Mouse (Mus musculus): ENCODE measurements around the gene Gm20388. TPM values are rescaled to one million over a fixed set of nuclear protein-coding genes. Genes with fewer than 3 reads are reported as not detected.

Gene Gm20388
- polyA plus RNA-seq, 1 experiment from 2014 or later = not detected

- Histone ChIP-seq H3K9ac (no peak overlapping the region), H3K27ac (replicated peaks) (no peak overlapping the region), H3K4me3 (no peak overlapping the region), H3K9me3 (no peaks in the 10 kb centered on the region), H3K27me3 (replicated peaks) (peaks cover 70% of the 10 kb centered on the region), H3K36me3 (no peaks in the 10 kb centered on the region), H3K4me1 (peaks cover 12% of the 10 kb centered on the region), H3K4me2 (no peak overlapping the region)
- no peak for ATAC-seq (ENCODE audit: extremely low read depth, insufficient number of reproducible peaks, low FRiP score, low TSS enrichment)
- WGBS = 60% methylated on average over 10 of the region's 10 CpGs
These were observed 1119.9 kb downstream of the Gm20388 start for GRCm38 (mm10) chr8:121030496-121031040.

GRCm38 (mm10) chr8:121033299-121034013 is 1122.8 kb downstream of the Gm20388 start:
- Histone ChIP-seq H3K4me2 (no peak overlapping the region), H3K9ac (no peak overlapping the region), H3K4me1 (peaks cover under 1% of the 10 kb centered on the region; the same call in 1 of the 2 replicates), H3K27ac (replicated peaks) (no peak overlapping the region), H3K9me3 (no peaks in the 10 kb centered on the region), H3K4me3 (no peak overlapping the region), H3K27me3 (replicated peaks) (peaks cover 66% of the 10 kb centered on the region), H3K36me3 (no peaks in the 10 kb centered on the region)
- 72% methylated on average over 20 of the region's 20 CpGs for WGBS
- no peak for ATAC-seq (ENCODE audit: extremely low read depth, insufficient number of reproducible peaks, low FRiP score, low TSS enrichment)

GRCm38 (mm10) chr8:121035611-121036010 is 1125.0 kb downstream of the Gm20388 start:
- no peaks in the 10 kb centered on the region for H3K4me1 ChIP-seq
- WGBS = 66% methylated on average over 8 of the region's 8 CpGs
- no peak overlapping the region for H3K4me2 ChIP-seq
- ATAC-seq (ENCODE audit: extremely low read depth, insufficient number of reproducible peaks, low FRiP score, low TSS enrichment) = no peak
- H3K9ac ChIP-seq = no peak overlapping the region
- no peak overlapping the region for H3K4me3 ChIP-seq
- H3K27me3 ChIP-seq (replicated peaks) = peaks cover 68% of the 10 kb centered on the region
- no peaks in the 10 kb centered on the region for H3K36me3 ChIP-seq
- no peaks in the 10 kb centered on the region for H3K9me3 ChIP-seq
- H3K27ac ChIP-seq (replicated peaks) = no peak overlapping the region

GRCm38 (mm10) chr8:121043719-121044440 is 1133.2 kb downstream of the Gm20388 start:
- Histone ChIP-seq H3K36me3 (no peaks in the 10 kb centered on the region), H3K4me3 (no peak overlapping the region), H3K4me2 (no peak overlapping the region), H3K9me3 (no peaks in the 10 kb centered on the region), H3K4me1 (no peaks in the 10 kb centered on the region), H3K27me3 (replicated peaks) (peaks cover 50% of the 10 kb centered on the region), H3K9ac (no peak overlapping the region), H3K27ac (replicated peaks) (no peak overlapping the region)
- ATAC-seq (ENCODE audit: extremely low read depth, insufficient number of reproducible peaks, low FRiP score, low TSS enrichment) = no peak
- 50% methylated on average over 19 of the region's 19 CpGs for WGBS

GRCm38 (mm10) chr8:121047441-121047840 is 1136.8 kb downstream of the Gm20388 start:
- WGBS = 63% methylated on average over 9 of the region's 9 CpGs
- ATAC-seq (ENCODE audit: extremely low read depth, insufficient number of reproducible peaks, low FRiP score, low TSS enrichment) = no peak
- Histone ChIP-seq H3K9me3 (no peaks in the 10 kb centered on the region), H3K27ac (replicated peaks) (no peak overlapping the region), H3K36me3 (no peaks in the 10 kb centered on the region), H3K4me2 (no peak overlapping the region), H3K4me1 (no peaks in the 10 kb centered on the region), H3K4me3 (no peak overlapping the region), H3K27me3 (replicated peaks) (peaks cover 52% of the 10 kb centered on the region), H3K9ac (no peak overlapping the region)

- Histone ChIP-seq H3K36me3 (no peaks in the 10 kb centered on the region), H3K4me1 (no peaks in the 10 kb centered on the region), H3K9me3 (peaks cover 9% of the 10 kb centered on the region; the same call in 1 of the 2 replicates), H3K27ac (replicated peaks) (no peak overlapping the region), H3K27me3 (replicated peaks) (peaks cover 83% of the 10 kb centered on the region), H3K9ac (no peak overlapping the region), H3K4me3 (no peak overlapping the region), H3K4me2 (no peak overlapping the region)
- 67% methylated on average over 9 of the region's 9 CpGs for WGBS
- ATAC-seq (ENCODE audit: extremely low read depth, insufficient number of reproducible peaks, low FRiP score, low TSS enrichment) = no peak
These were observed 1147.4 kb downstream of the Gm20388 start for GRCm38 (mm10) chr8:121058081-121058480.

GRCm38 (mm10) chr8:121059098-121059497 is 1148.5 kb downstream of the Gm20388 start:
- Histone ChIP-seq H3K9me3 (peaks cover 9% of the 10 kb centered on the region; the same call in 1 of the 2 replicates), H3K9ac (no peak overlapping the region), H3K4me1 (no peaks in the 10 kb centered on the region), H3K27ac (replicated peaks) (no peak overlapping the region), H3K4me2 (no peak overlapping the region), H3K27me3 (replicated peaks) (peaks cover 91% of the 10 kb centered on the region), H3K4me3 (no peak overlapping the region), H3K36me3 (no peaks in the 10 kb centered on the region)
- WGBS = 76% methylated on average over 7 of the region's 7 CpGs
- ATAC-seq (ENCODE audit: extremely low read depth, insufficient number of reproducible peaks, low FRiP score, low TSS enrichment) = no peak

- Histone ChIP-seq H3K9ac (no peak overlapping the region), H3K27me3 (replicated peaks) (peaks cover 89% of the 10 kb centered on the region), H3K4me3 (no peak overlapping the region), H3K27ac (replicated peaks) (no peak overlapping the region), H3K9me3 (peaks cover 9% of the 10 kb centered on the region; the same call in 1 of the 2 replicates), H3K4me2 (no peak overlapping the region), H3K36me3 (no peaks in the 10 kb centered on the region), H3K4me1 (no peaks in the 10 kb centered on the region)
- 90% methylated on average over 6 of the region's 6 CpGs for WGBS
- no peak for ATAC-seq (ENCODE audit: extremely low read depth, insufficient number of reproducible peaks, low FRiP score, low TSS enrichment)
These were observed 1151.9 kb downstream of the Gm20388 start for GRCm38 (mm10) chr8:121062521-121062920.

GRCm38 (mm10) chr8:121063649-121064048 is 1153.0 kb downstream of the Gm20388 start:
- H3K27ac ChIP-seq (replicated peaks) = no peak overlapping the region
- H3K27me3 ChIP-seq (replicated peaks) = peaks cover 88% of the 10 kb centered on the region
- ATAC-seq (ENCODE audit: extremely low read depth, insufficient number of reproducible peaks, low FRiP score, low TSS enrichment) = no peak
- peaks cover 9% of the 10 kb centered on the region; the same call in 1 of the 2 replicates for H3K9me3 ChIP-seq
- no peaks in the 10 kb centered on the region for H3K4me1 ChIP-seq
- no peak overlapping the region for H3K4me2 ChIP-seq
- no peak overlapping the region for H3K4me3 ChIP-seq
- no peaks in the 10 kb centered on the region for H3K36me3 ChIP-seq
- H3K9ac ChIP-seq = no peak overlapping the region
- 65% methylated on average over 13 of the region's 13 CpGs for WGBS

- no peak overlapping the region for H3K27ac ChIP-seq (replicated peaks)
- H3K4me2 ChIP-seq = 0 out of 2 replicates have a peak overlapping the region, but pooled peaks have one; percentile 17
- H3K4me3 ChIP-seq = no peak overlapping the region
- H3K9me3 ChIP-seq = no peaks in the 10 kb centered on the region
- no peaks in the 10 kb centered on the region for H3K36me3 ChIP-seq
- no peak for ATAC-seq (ENCODE audit: extremely low read depth, insufficient number of reproducible peaks, low FRiP score, low TSS enrichment)
- peaks cover 20% of the 10 kb centered on the region for H3K4me1 ChIP-seq
- WGBS = 3% methylated on average over 12 of the region's 12 CpGs
- H3K27me3 ChIP-seq (replicated peaks) = peaks cover 95% of the 10 kb centered on the region
- H3K9ac ChIP-seq = 0 out of 2 replicates have a peak overlapping the region, but pooled peaks have one; percentile 13
These were observed 1160.8 kb downstream of the Gm20388 start for GRCm38 (mm10) chr8:121071454-121071853.

- Histone ChIP-seq H3K4me2 (peak overlapping the region; percentile 53; the same call in 1 of the 2 replicates), H3K9me3 (no peaks in the 10 kb centered on the region), H3K4me1 (peaks cover 20% of the 10 kb centered on the region), H3K27ac (replicated peaks) (no peak overlapping the region), H3K9ac (no peak overlapping the region), H3K27me3 (replicated peaks) (peaks cover 98% of the 10 kb centered on the region), H3K4me3 (0 out of 2 replicates have a peak overlapping the region, but pooled peaks have one; percentile 25), H3K36me3 (no peaks in the 10 kb centered on the region)
- WGBS = 13% methylated on average over 11 of the region's 11 CpGs
- ATAC-seq (ENCODE audit: extremely low read depth, insufficient number of reproducible peaks, low FRiP score, low TSS enrichment) = no peak
These were observed 1161.9 kb downstream of the Gm20388 start for GRCm38 (mm10) chr8:121072406-121073130.

Data from heart, embryonic 13.5 days (tissue).